Mouse (Mus musculus) urinary bladder, adult 2 months (tissue): ENCODE results near the gene Riox1. TPM values are rescaled to one million over a fixed set of nuclear protein-coding genes. Genes with fewer than 3 reads are reported as not detected.
"Not testable (repeated sequence)": the region's sequence is repeated elsewhere in the genome, so short reads cannot be mapped to it uniquely, and the experiment has no call there.

Experiments
- DNase-seq: peaks from one replicate; pipeline ENCODE4 v3.0.0; 2022; ENCODE audit warnings: low spot score
- polyA plus RNA-seq: library from polyadenylated mRNA; depleted of rRNA; stranded (reverse); fragments of >200 nt; gene quantifications from 2 replicates; pipeline ENCODE4 v1.2.3, GENCODE M21; 2012

Gene Riox1
- polyA plus RNA-seq, 1 experiment = 9.2 TPM

GRCm38 (mm10) chr12:83949776-83950492 lies 474 bp upstream of the Riox1 start:
- no peak for DNase-seq

- peak; percentile 32 for DNase-seq
Observed at GRCm38 (mm10) chr12:83950840-83951701, 663 bp downstream of the Riox1 start.

GRCm38 (mm10) chr12:83951711-83952575 lies 1.5 kb downstream of the Riox1 start:
- no peak for DNase-seq

- DNase-seq = no peak
Observed at GRCm38 (mm10) chr12:83958278-83958677, 7.9 kb downstream of the Riox1 start.

- no peak for DNase-seq
Observed at GRCm38 (mm10) chr12:83965235-83965634, 14.8 kb downstream of the Riox1 start.

DNA sequence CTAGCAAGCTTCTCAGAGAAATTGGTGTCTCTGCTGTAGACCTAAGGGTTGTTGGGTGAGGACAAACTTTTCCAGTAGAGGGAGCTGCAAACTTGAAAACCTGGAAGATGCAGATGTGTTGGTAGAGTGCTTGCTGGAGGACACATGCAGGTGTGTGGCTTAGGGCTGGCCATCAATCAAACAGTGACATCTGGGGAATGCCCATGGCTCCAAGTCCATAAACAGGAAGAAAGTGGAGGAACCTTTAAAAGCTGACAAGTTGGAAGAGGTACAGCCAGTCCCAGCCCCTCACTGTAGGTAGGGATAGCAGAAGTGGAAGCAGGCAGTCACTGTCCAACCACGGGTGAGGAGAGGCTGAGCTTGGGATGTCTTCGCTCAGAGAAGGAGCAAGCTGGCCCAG lies 21.7 kb downstream of the Riox1 start:
- no peak for DNase-seq

DNA sequence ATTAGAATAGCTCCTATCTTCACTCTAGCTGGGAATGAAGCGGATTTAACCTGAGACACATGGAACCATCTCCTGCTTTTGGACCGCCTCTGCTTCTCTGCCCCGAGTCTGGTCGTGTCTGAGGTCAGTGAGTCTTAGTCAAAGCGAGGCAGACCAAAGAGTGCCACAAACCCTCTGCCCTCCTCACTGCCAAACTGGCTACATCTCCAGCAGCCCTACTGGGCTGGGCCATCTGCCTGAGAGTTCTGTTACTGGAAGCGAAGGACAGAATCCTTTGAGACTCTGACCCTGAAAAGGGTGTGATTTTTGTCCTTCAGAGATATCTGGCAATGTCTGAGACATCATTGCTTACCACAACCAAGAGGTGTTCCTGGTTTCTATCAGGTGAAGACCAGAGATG lies 28.5 kb downstream of the Riox1 start:
- no peak for DNase-seq

- DNase-seq = no peak
Observed at GRCm38 (mm10) chr12:83981615-83982014, 31.2 kb downstream of the Riox1 start.

- DNase-seq = no peak
Observed at GRCm38 (mm10) chr12:83984752-83985151, 34.3 kb downstream of the Riox1 start, which contains the start of gene Heatr4. Gene Heatr4 (minus strand): TSS chr12:83984852.

- no peak for DNase-seq
Observed at GRCm38 (mm10) chr12:83987242-83987582, 36.8 kb downstream of the Riox1 start.

- DNase-seq = peak; percentile 61
Observed at GRCm38 (mm10) chr12:83987583-83988441, 37.4 kb downstream of the Riox1 start, which contains the start of gene Acot2. Gene Acot2 (plus strand): TSS chr12:83987861.

DNA sequence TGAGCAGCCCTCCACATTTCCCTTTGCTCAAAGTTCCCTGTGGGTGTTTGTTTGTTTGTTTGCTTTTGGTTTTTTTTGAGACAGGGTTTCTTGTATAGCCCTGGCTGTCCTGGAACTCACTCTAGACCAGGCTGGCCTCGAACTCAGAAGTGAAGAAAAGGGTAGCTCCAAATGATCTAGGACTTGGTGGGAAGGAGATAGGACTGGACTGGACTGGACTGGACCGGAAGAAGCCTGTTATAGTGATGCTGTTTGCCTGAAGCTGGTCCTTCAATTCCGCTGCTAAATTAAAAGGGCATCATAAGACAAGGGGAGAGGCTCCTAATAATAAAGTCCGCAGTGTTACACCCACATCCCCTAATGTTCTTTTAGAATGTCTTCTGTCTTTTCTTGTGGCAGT lies 38.1 kb downstream of the Riox1 start:
- no peak for DNase-seq

- DNase-seq = no peak
Observed at GRCm38 (mm10) chr12:83989378-83989777, 39.0 kb downstream of the Riox1 start.

DNA sequence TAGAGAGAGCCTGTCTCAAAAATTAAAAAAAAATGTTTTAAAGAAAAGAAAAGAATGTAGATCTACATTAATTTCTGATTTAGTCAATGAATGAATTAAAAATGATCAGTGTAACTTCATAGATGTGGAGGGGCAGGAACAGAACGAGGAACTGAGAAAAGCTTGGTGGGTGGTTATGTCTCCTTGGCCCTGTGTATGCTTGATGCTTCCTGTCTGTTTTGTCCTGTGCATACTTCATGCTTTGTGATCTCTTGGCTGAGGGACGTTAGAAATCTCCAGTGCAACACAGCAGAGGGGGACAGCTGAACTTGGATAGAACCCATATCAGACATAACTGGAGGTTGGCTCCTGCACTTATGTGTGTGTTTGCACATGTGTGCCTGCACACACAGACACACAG lies 46.8 kb downstream of the Riox1 start:
- no peak for DNase-seq

- no peak for DNase-seq
Observed at GRCm38 (mm10) chr12:83998341-83999107, 48.1 kb downstream of the Riox1 start.

DNA sequence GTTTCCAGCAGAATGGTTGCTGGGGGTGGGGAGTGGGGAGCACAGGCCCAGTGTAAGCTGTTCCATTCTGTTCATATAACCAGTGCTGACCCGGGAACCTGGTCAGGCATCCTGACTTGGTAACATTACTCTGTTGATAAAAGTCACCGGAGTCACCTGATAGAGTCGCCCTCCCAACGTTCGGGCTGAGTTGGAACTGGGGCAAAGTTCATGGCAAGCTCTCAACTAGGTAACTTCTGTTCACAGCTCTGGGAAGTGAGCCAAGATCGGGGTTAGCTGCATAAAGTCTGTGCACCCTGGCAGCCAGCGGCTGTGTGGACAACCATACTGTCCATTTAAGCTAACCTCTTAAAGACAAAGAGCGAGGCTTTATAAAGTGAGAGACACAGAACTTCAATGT lies 48.8 kb downstream of the Riox1 start:
- DNase-seq = not testable (repeated sequence)

GRCm38 (mm10) chr12:84000418-84000817 lies 50.0 kb downstream of the Riox1 start:
- no peak for DNase-seq
